Mouse (Mus musculus) E14TG2a.4 (cell line): Measurements from ENCODE around the gene Synrg.

Source experiments
- H3K27me3 ChIP-seq: 2 replicates; pipeline ENCODE4 v1.6.1; 2014; ENCODE audit warnings: low read length, control low read depth; ENCODE audit not compliant: insufficient read depth
- H3K36me3 ChIP-seq: 2 replicates; pipeline ENCODE4 v1.6.1; 2014; ENCODE audit warnings: low read length, control low read depth; ENCODE audit not compliant: insufficient read depth
- H3K4me1 ChIP-seq: replicated peaks from 2 replicates; pipeline ENCODE4 v1.6.1; 2014; ENCODE audit warnings: low read depth, low read length, control low read depth
- H3K4me3 ChIP-seq: replicated peaks from 2 replicates; pipeline ENCODE4 v1.5.1; 2014; ENCODE audit warnings: mild to moderate bottlenecking, low read length
- H3K9me3 ChIP-seq: 2 replicates; pipeline ENCODE4 v1.6.1; 2014; ENCODE audit warnings: low read length, control low read depth
- CTCF ChIP-seq: conservative IDR thresholded peaks from 2 replicates; pipeline ENCODE4 v1.5.1; 2014; ENCODE audit warnings: low read length
- NANOG ChIP-seq: IDR thresholded peaks from 2 replicates; pipeline ENCODE4 v1.6.1; 2014; ENCODE audit warnings: borderline replicate concordance, low read length, mixed read lengths
- POU5F1 ChIP-seq: IDR thresholded peaks from 2 replicates; pipeline ENCODE4 v1.6.1; 2014; ENCODE audit warnings: low read length, borderline replicate concordance

The Synrg gene

DNA sequence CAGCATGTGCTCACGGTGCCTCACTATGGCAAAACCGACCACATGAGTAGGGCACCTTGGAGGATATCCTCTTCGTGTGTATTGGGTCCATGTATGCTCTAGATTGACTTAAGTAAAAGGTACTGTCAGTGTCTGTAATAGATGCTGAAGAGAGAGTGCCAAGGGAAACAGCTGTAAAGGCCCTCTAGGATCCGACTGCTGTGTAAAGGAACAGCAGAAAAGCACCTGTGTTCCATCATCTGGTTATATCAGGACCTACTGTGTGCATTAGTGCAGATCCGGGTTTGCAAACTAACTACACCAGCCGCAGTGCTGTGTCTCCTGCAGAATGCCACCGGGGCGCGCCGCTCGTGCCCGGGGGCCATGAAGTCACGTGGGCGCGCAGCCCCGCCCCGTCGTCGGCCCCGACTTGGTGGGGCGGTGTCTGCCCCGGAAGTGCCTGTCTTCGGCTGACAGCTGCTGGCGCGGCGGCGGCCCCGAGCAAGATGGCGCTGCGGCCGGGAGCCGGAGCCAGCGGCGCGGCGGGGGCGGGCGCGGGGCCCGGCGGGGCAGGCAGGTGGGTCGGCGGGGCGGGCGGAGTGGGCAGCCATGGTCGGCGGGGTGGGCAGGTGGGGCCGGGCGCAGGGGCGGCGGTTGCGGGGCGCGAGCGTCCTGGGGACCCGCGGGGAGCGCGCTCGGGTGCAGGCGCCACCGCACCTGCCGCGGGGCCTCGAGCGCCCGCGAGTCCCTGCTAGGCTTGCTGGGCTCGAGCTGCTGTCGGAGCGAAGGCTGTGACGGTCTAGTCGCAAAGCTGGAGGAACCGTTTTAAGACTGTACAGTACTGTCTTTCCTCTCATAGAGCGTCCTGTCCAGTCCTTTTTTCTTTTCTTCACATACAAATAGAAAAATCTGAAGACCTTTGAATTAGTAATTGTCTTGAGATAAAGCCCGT is at the start of gene Synrg:
Gene Synrg (plus strand): TSS at position 438 of the 931 bp plus-strand sequence.
- Histone ChIP-seq H3K4me1 (peaks cover 33% of the 10 kb centered on the region), H3K9me3 (no peaks in the 10 kb centered on the region), H3K27me3 (no peaks in the 10 kb centered on the region), H3K4me3 (peak within 1 kb of the TSS; percentile 81), H3K36me3 (peaks cover 39% of the 10 kb centered on the region)
- no peak for TF ChIP-seq CTCF
- TF ChIP-seq POU5F1, result no peak
- no peak for TF ChIP-seq NANOG

GRCm38 (mm10) chr11:83914501-83914900 is 49.7 kb upstream of the Synrg start:
- Histone ChIP-seq H3K27me3 (0 out of 2 replicates have a peak, but pooled peaks cover 3% of the 10 kb centered on the region), H3K9me3 (no peaks in the 10 kb centered on the region), H3K4me3 (no peak overlapping the region), H3K4me1 (no peaks in the 10 kb centered on the region), H3K36me3 (no peaks in the 10 kb centered on the region)
- TF ChIP-seq CTCF, result no peak
- no peak for TF ChIP-seq NANOG
- TF ChIP-seq POU5F1, result no peak

GRCm38 (mm10) chr11:83922600-83922999 is 41.6 kb upstream of the Synrg start:
- no peaks in the 10 kb centered on the region for H3K9me3 ChIP-seq
- H3K27me3 ChIP-seq, result no peaks in the 10 kb centered on the region
- H3K4me3 ChIP-seq, result no peak overlapping the region
- TF ChIP-seq CTCF, result no peak
- TF ChIP-seq POU5F1, result no peak
- no peak for TF ChIP-seq NANOG
- H3K36me3 ChIP-seq, result no peaks in the 10 kb centered on the region
- 0 out of 2 replicates have a peak, but pooled peaks cover 4% of the 10 kb centered on the region for H3K4me1 ChIP-seq

DNA sequence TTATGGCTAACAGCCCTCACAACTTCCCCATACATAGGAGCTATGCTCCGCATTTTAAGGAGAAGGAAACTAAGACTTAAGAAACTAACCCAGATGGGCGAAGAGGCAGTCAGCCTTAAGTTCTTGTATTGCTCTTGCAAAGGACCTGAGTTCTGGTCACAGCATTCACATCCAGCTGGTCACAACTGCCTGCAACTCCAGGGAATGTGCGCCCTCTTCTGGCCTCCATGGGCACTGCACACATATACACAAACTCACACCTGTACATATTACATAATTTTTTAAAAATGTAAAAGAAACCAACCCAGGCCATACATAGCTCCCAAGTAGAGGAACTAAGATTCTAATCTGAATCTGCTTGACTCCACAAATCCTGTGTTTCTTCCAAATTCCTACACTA is 37.1 kb upstream of the Synrg start:
- Histone ChIP-seq H3K36me3 (no peaks in the 10 kb centered on the region), H3K9me3 (no peaks in the 10 kb centered on the region), H3K4me1 (0 out of 2 replicates have a peak, but pooled peaks cover 4% of the 10 kb centered on the region), H3K27me3 (no peaks in the 10 kb centered on the region), H3K4me3 (no peak overlapping the region)
- TF ChIP-seq NANOG (no peak), CTCF (peak; percentile 82), POU5F1 (no peak)

DNA sequence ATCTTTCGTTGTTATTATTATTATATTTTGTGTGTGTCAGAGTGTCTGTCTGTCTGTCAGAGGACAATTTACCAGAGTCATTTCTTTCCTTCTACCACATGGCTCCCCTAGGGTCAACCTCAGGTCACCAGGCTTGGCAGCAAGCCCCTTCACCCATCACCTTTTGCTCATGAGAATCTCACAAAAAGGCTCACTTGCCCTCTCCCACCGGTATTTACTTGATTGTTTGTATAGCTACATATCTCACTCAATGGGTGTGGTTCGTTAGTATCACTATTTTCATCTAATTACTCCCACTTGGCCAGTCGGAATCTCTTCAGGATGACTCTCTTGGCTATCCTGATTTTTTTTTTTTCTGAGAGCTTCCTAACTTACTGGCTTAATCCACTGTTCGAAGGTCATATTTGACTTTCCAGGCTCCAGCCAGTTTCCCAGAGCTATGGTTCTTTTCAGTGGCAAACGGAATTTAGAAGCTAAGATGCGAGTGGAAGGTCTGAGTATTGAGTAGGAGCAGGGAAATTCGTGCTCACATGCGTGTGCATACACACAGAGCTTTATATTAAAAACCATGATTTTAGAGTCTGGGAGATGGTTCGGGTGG is 31.6 kb upstream of the Synrg start:
- peaks cover 2% of the 10 kb centered on the region; the same call in 1 of the 2 replicates for H3K27me3 ChIP-seq
- no peak overlapping the region for H3K4me3 ChIP-seq
- no peak for TF ChIP-seq NANOG
- no peak for TF ChIP-seq POU5F1
- TF ChIP-seq CTCF, result no peak
- H3K36me3 ChIP-seq, result no peaks in the 10 kb centered on the region
- H3K9me3 ChIP-seq, result no peaks in the 10 kb centered on the region
- no peaks in the 10 kb centered on the region for H3K4me1 ChIP-seq

GRCm38 (mm10) chr11:83933376-83933775 is 30.9 kb upstream of the Synrg start:
- Histone ChIP-seq H3K4me3 (no peak overlapping the region), H3K4me1 (no peaks in the 10 kb centered on the region), H3K27me3 (peaks cover 2% of the 10 kb centered on the region; the same call in 1 of the 2 replicates), H3K36me3 (no peaks in the 10 kb centered on the region), H3K9me3 (no peaks in the 10 kb centered on the region)
- no peak for TF ChIP-seq NANOG
- TF ChIP-seq POU5F1, result no peak
- TF ChIP-seq CTCF, result no peak

- Histone ChIP-seq H3K4me1 (no peaks in the 10 kb centered on the region), H3K36me3 (no peaks in the 10 kb centered on the region), H3K27me3 (peaks cover 10% of the 10 kb centered on the region; the same call in 1 of the 2 replicates), H3K4me3 (no peak overlapping the region), H3K9me3 (no peaks in the 10 kb centered on the region)
- no peak for TF ChIP-seq CTCF
- no peak for TF ChIP-seq NANOG
- no peak for TF ChIP-seq POU5F1
Observed at GRCm38 (mm10) chr11:83935986-83936665, 28.1 kb upstream of the Synrg start.

DNA sequence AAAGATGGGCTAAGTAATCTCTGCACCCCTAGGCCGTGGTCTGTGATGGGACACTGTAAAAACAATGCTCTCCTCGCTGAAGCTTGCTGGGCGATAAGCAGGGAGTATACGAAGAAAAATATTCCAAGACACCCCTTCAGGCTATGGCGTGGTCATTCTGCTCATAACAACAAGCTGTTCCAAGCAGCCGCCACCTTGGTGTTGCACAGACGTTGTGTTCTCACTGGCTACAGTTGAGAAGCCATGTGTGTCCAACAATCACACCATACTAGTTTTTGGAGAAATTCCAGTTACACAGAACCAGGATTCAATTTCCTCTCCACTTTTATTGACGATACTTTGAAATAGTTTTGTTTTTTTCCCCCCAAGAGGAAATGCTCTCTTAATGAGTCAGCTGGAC is 25.7 kb upstream of the Synrg start:
- H3K9me3 ChIP-seq, result no peaks in the 10 kb centered on the region
- peaks cover 5% of the 10 kb centered on the region for H3K36me3 ChIP-seq
- TF ChIP-seq CTCF (no peak), POU5F1 (no peak), NANOG (no peak)
- H3K4me3 ChIP-seq, result no peak overlapping the region
- H3K27me3 ChIP-seq, result peaks cover 10% of the 10 kb centered on the region; the same call in 1 of the 2 replicates
- peaks cover 14% of the 10 kb centered on the region for H3K4me1 ChIP-seq
